Mouse (Mus musculus): ENCODE results near the gene Pik3cd. TPM values are rescaled to one million over a fixed set of nuclear protein-coding genes. Genes with fewer than 3 reads are reported as not detected.

Gene Pik3cd
- total and polyA plus RNA-seq, 2 experiments from 2014 or later: 9.2 to 20.8 TPM

DNA sequence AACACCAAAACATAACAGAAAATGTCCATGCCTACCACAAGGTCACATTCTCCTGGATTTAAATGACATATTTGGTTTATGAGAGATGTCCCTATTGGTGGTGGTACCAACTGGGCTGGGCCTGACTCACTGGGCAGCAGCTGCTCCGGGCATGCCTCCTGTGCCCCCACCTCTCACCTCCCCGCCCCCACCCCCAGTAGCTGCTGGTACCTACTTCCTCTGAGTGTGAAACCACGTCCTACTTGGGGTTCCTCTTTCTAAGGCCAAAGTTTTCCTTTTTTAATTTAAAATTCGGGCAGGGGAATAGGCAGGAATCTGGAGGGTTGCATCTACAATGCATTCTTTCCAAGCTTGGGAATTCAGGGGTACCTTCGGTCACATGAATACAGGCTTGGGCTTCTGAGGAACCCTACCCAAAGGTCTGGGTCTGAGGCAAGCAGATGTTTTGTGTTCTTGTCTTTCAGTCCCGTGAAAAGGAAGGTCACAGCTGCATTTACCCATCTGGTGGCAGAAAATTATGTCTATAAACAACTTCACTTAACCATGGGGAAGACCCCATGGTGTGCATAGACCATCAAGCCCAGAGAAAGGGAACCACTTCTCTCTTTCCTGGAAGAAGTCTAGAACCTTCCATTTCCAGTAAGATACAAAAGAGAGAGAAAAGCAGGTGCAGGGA, 37.2 kb downstream of the Pik3cd start:
- 78% methylated on average over 6 of the region's 6 CpGs for WGBS
- no peaks in the 10 kb centered on the region for H3K9me3 ChIP-seq (ENCODE audit: low read length)
- TF ChIP-seq CTCF (IDR thresholded peaks at IDR 0.05; ENCODE audit: low read depth): no peak

DNA sequence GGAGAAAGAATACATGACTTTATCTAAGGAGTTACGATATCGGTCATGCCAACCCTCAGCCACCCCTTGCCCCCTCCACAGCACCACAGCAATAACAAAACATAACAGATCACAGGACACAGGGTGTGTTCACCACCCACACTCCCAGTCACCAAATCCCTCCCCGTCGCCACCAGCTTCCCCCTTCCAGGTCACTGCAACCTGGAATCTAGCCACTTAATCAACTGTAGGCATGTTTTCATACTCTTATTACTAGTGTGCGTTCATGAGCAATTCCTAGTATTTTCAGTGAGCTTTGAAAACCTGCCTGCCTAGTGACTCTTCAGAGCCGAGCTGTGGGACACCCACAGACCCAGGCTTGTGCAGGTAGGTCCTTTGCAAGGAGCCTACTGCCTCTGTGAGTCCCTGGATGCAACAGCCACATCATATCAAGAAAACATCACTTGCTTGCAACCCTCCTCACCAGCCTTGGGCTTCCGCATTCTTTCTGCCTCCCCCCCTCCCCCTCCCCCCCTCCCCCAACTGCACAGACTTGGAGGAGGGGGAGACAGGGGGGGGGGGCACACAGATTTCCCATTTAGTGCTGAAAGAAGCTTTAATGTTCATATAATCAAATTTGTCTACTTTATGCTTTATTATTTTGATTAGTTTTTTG, 38.4 kb downstream of the Pik3cd start:
- Histone ChIP-seq H3K4me3 (ENCODE audit: low read length) (no peak overlapping the region), H3K36me3 (ENCODE audit: insufficient read depth, low read length) (no peaks in the 10 kb centered on the region), H3K9ac (replicated peaks; ENCODE audit: low read length) (no peak overlapping the region), H3K27me3 (ENCODE audit: insufficient read depth, low read length) (no peaks in the 10 kb centered on the region), H3K4me2 (ENCODE audit: low read depth, low read length) (no peak overlapping the region), H3K9me3 (ENCODE audit: low read length) (no peaks in the 10 kb centered on the region), H3K4me1 (ENCODE audit: insufficient read depth, low read length) (no peaks in the 10 kb centered on the region), H3K27ac (no peak overlapping the region)
- ATAC-seq (no peak), DNase-seq (ENCODE audit: low spot score) (no peak)
- no peak for TF ChIP-seq CTCF (IDR thresholded peaks at IDR 0.05; ENCODE audit: low read depth)
- 87% methylated on average over 7 of the region's 7 CpGs for WGBS

More for the DNA sequence above, 37.2 kb downstream of the Pik3cd start:
- Histone ChIP-seq H3K4me3 (ENCODE audit: low read length) (no peak overlapping the region), H3K27me3 (ENCODE audit: insufficient read depth, low read length) (no peaks in the 10 kb centered on the region), H3K27ac (no peak overlapping the region), H3K4me1 (ENCODE audit: insufficient read depth, low read length) (no peaks in the 10 kb centered on the region), H3K36me3 (ENCODE audit: insufficient read depth, low read length) (no peaks in the 10 kb centered on the region), H3K9ac (replicated peaks; ENCODE audit: low read length) (no peak overlapping the region), H3K4me2 (ENCODE audit: low read depth, low read length) (no peak overlapping the region)
- DNase-seq (ENCODE audit: low spot score) (no peak), ATAC-seq (no peak)

DNA sequence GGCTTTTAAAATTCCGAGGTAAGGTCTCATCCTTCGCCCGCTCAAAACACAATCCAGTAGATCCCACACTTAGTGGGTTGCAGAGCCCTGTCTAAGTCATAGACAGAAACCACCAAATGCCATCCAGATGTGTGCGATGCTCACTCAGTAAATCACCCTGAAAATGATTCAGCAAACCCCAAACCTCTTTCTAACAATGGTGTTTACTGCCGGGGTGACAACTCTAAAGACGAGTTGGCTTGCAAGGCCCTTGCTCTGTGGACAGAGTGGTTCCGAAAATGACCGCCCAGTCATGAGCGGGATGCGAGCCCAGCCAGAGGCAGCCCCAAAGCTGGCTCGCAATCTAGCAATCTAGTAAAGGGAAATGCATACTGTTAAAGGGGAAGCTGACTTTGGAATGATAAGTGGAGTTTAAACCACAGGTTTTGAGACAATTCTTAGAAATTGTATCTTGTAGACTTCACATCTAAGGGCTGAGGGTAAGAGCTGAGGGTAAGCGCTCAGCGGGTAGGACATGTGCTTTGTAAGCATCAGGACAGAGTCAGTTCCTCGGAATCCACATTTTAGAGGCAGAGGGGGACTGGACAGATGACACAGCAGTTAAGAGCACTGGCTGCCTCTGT, 40.3 kb downstream of the Pik3cd start:
- Histone ChIP-seq H3K27me3 (ENCODE audit: insufficient read depth, low read length) (no peaks in the 10 kb centered on the region), H3K4me1 (ENCODE audit: insufficient read depth, low read length) (no peaks in the 10 kb centered on the region), H3K36me3 (ENCODE audit: insufficient read depth, low read length) (peaks cover 10% of the 10 kb centered on the region; the same call in 1 of the 2 replicates), H3K9ac (replicated peaks; ENCODE audit: low read length) (no peak overlapping the region), H3K4me3 (ENCODE audit: low read length) (no peak overlapping the region), H3K27ac (no peak overlapping the region), H3K4me2 (ENCODE audit: low read depth, low read length) (no peak overlapping the region), H3K9me3 (ENCODE audit: low read length) (no peaks in the 10 kb centered on the region)
- TF ChIP-seq CTCF (IDR thresholded peaks at IDR 0.05; ENCODE audit: low read depth): no peak
- no peak for ATAC-seq
- 90% methylated on average over 14 of the region's 14 CpGs for WGBS
- DNase-seq (ENCODE audit: low spot score): no peak

DNA sequence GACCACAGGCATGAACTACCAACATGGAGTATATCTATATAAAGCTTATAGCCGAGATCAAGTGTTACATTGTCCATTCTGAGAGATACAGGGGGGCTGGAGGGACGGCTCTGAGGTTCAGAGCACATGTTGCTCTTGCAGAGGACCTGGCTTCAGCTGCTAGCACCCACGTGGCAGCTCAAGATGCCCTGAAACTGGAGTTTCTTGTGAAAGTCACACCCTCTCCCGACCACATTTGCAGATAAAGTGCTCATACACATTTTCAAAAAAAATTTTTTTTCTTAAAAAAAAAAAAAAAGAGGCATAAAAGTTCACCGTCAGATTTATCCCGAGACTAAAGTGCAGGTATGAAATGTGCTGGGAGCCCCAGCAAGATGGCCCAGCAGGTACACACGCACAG, 41.8 kb downstream of the Pik3cd start:
- Histone ChIP-seq H3K4me1 (ENCODE audit: insufficient read depth, low read length) (no peaks in the 10 kb centered on the region), H3K4me3 (ENCODE audit: low read length) (no peak overlapping the region), H3K9me3 (ENCODE audit: low read length) (no peaks in the 10 kb centered on the region), H3K27ac (no peak overlapping the region), H3K36me3 (ENCODE audit: insufficient read depth, low read length) (peaks cover 14% of the 10 kb centered on the region; the same call in 1 of the 2 replicates), H3K27me3 (ENCODE audit: insufficient read depth, low read length) (no peaks in the 10 kb centered on the region), H3K4me2 (ENCODE audit: low read depth, low read length) (no peak overlapping the region), H3K9ac (replicated peaks; ENCODE audit: low read length) (no peak overlapping the region)
- WGBS: 89% methylated on average over 7 of the region's 7 CpGs
- no peak for TF ChIP-seq CTCF (IDR thresholded peaks at IDR 0.05; ENCODE audit: low read depth)
- ATAC-seq (no peak), DNase-seq (ENCODE audit: low spot score) (no peak)

DNA sequence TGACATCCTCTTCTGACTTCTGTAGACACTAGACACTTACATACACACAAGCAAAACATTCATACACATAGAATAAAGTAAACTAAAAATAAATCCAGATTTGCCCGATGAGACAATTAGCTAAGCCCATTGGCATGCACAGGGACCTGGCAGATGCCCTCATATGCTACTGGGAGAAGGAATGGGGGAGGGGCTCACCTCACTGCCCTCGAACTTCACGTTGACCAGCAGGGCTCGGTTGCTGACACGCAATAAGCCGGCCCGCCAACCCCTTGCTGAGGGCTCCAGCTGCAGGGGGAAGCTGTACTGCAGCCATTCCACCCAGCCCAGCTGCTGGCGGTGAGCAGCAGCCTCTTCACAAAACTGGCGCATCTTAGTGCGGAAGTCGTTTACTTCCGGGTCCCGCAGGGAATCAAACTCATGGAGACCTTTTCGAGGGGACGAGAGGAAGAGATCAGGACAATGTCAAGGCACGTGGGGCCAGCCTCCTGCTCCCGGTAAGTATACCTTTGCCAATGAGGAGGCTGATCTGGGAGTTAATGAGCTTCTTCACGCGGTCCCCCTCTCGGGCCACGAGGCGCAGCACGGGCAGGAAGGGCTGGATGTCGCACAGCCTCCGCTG, 42.8 kb downstream of the Pik3cd start:
- H3K4me3 ChIP-seq (ENCODE audit: low read length): no peak overlapping the region
- WGBS: 79% methylated on average over 25 of the region's 25 CpGs
- H3K36me3 ChIP-seq (ENCODE audit: insufficient read depth, low read length): peaks cover 16% of the 10 kb centered on the region; the same call in 1 of the 2 replicates
- no peaks in the 10 kb centered on the region for H3K27me3 ChIP-seq (ENCODE audit: insufficient read depth, low read length)
- H3K4me1 ChIP-seq (ENCODE audit: insufficient read depth, low read length): no peaks in the 10 kb centered on the region
- no peak overlapping the region for H3K4me2 ChIP-seq (ENCODE audit: low read depth, low read length)
- no peak for ATAC-seq
- TF ChIP-seq CTCF (IDR thresholded peaks at IDR 0.05; ENCODE audit: low read depth): no peak
- H3K27ac ChIP-seq: no peak overlapping the region
- DNase-seq (ENCODE audit: low spot score): no peak
- H3K9me3 ChIP-seq (ENCODE audit: low read length): no peaks in the 10 kb centered on the region
- no peak overlapping the region for H3K9ac ChIP-seq (replicated peaks; ENCODE audit: low read length)

DNA sequence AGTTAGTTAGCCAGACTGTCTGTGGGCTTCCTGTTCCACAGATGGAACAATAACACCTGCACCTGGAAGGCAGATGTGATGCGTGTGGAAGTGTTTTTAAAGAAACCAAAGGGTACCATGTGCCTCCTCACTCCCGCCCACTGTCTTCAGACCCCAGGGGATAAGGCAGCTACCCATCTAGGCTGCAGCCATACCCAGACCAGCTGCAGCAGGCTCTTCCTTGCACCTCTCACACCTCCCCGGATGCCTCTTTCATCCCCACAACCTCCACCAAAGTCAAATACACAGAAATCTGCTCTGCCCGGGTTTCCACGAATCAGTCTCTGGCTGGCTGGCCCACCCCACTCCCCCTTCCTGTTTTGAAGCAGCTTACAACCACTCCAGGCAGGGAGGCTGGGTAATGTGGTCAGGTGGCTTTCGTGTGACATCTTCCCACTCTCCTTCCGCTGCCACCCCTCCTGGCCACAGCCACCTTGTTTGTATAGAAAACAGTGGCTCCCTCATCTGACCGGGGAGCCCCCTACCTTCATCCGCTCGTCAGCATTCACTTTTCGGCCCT, 44.4 kb downstream of the Pik3cd start:
- DNase-seq (ENCODE audit: low spot score): no peak
- no peak for ATAC-seq
- WGBS: 86% methylated on average over 11 of the region's 11 CpGs
- no peaks in the 10 kb centered on the region for H3K9me3 ChIP-seq (ENCODE audit: low read length)
- H3K4me3 ChIP-seq (ENCODE audit: low read length): no peak overlapping the region
- no peak overlapping the region for H3K9ac ChIP-seq (replicated peaks; ENCODE audit: low read length)
- no peaks in the 10 kb centered on the region for H3K27me3 ChIP-seq (ENCODE audit: insufficient read depth, low read length)
- no peak for TF ChIP-seq CTCF (IDR thresholded peaks at IDR 0.05; ENCODE audit: low read depth)
- no peak overlapping the region for H3K27ac ChIP-seq
- H3K36me3 ChIP-seq (ENCODE audit: insufficient read depth, low read length): peaks cover 17% of the 10 kb centered on the region; the same call in 1 of the 2 replicates
- no peak overlapping the region for H3K4me2 ChIP-seq (ENCODE audit: low read depth, low read length)
- no peaks in the 10 kb centered on the region for H3K4me1 ChIP-seq (ENCODE audit: insufficient read depth, low read length)

All from hindbrain, postnatal 0 days (tissue).